Mouse (Mus musculus): Measurements from ENCODE around the gene Akirin1.

- TF ChIP-seq CTCF (IDR thresholded peaks at IDR 0.05; ENCODE audit: low read depth, low read length): no peak
- TF ChIP-seq POLR2AphosphoS5 (IDR thresholded peaks at IDR 0.05; ENCODE audit: insufficient replicate concordance, low read depth, low read length): no peak
- TF ChIP-seq GATA1 (IDR thresholded peaks at IDR 0.05; ENCODE audit: borderline replicate concordance, low read length): no peak
Measured at GRCm38 (mm10) chr4:123707340-123707739, 42.8 kb downstream of the Akirin1 start.

All from G1E (cell line).